Mouse (Mus musculus) liver, adult (tissue): Measurements from ENCODE around the gene Trp63.

Experiments
- GATA4 ChIP-seq: IDR thresholded peaks from 2 replicates; pipeline ENCODE4 v1.6.1; 2014; ENCODE audit warnings: mild to moderate bottlenecking, low read length; ENCODE audit not compliant: insufficient replicate concordance

The Trp63 gene

GRCm38 (mm10) chr16:25746807-25747206 is 63.2 kb downstream of the Trp63 start:
- no peak for TF ChIP-seq GATA4

DNA sequence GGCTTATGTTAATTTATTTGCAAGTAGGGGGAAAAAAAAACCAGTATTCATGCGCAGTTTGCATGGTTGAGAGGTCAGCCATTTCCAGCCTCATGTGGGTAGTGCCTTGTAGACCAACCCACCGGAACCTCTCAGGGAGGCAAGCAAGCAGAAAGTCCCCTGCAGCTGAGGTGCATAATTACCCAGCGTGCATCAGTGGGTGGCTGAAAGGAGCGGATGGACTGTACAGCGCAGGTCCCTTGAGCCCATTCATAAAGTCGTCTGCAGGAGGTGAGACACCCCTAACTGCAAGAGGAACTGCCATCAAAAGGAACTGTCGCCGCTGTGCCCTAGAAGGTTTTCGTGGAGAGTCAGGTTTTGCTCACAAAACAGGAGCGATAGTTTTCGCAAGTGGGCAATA is 68.3 kb downstream of the Trp63 start:
- no peak for TF ChIP-seq GATA4

GRCm38 (mm10) chr16:25758108-25758507 is 74.5 kb downstream of the Trp63 start:
- no peak for TF ChIP-seq GATA4

GRCm38 (mm10) chr16:25765549-25765948 is 82.0 kb downstream of the Trp63 start:
- no peak for TF ChIP-seq GATA4

- TF ChIP-seq GATA4: no peak
These were observed 91.0 kb downstream of the Trp63 start for GRCm38 (mm10) chr16:25774611-25775010.

- no peak for TF ChIP-seq GATA4
These were observed 93.9 kb downstream of the Trp63 start for GRCm38 (mm10) chr16:25777501-25777900.

DNA sequence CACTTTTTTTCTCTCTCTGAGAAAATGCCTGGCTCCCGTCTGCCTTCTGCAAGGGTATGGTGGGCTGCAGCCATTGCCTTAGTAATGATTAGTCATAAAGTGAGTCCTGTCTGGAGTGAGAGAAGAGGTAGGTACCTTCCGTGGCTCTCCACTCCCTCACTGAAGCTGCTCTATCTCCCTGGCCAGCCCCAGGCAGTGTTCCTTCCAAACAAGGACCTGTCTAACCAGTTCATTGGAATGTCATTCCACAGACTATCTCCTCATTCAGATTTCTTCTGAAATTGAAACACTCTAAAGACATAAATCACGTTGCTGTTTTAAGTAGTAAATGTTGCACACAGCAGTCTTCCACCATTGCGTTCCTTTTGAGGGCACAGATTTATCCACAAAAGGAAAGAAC is 96.4 kb downstream of the Trp63 start:
- TF ChIP-seq GATA4: no peak

- TF ChIP-seq GATA4: no peak
These were observed 100.7 kb downstream of the Trp63 start for GRCm38 (mm10) chr16:25784246-25784645.

DNA sequence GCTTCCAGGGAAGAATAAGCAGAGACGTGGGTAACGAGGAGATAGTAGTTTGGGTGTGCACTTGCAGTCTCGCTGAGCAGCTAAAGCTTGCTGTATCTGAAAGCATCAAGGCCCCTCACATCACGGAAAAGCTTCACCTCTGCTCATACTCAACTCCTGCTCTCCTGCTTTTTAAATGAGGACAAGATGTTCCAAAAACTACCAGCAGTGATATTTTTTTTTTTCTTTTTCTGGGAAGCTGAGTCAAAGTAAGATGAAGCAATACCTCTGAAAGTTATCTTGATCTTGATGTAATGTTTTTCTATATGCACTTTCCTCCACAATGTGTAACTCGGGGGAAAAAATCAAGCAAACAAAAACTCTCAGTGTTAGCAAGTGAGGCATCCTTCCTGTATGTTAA is 102.9 kb downstream of the Trp63 start:
- TF ChIP-seq GATA4: no peak

GRCm38 (mm10) chr16:25792640-25793266 is 109.2 kb downstream of the Trp63 start:
- no peak for TF ChIP-seq GATA4

GRCm38 (mm10) chr16:25797732-25798294 is 114.2 kb downstream of the Trp63 start:
- no peak for TF ChIP-seq GATA4

DNA sequence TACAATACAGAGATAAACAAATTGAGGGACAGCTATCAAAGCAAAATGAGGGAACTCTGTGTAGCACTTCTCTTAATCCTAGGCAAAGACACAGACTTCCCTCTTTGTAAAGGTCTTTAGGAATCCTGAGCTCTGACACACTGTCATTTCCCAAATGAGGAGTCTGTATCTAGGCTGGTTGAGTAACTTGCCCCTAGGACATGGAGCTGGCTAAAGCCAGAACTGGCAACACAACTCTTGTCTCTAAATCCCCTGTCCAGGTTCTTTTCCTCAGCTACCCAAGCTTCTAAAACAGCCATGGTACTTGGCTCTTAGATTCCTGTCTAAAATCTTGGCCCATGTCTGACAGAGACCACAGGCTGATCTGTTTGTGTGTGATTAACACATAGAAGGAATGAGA is 116.1 kb downstream of the Trp63 start:
- no peak for TF ChIP-seq GATA4

DNA sequence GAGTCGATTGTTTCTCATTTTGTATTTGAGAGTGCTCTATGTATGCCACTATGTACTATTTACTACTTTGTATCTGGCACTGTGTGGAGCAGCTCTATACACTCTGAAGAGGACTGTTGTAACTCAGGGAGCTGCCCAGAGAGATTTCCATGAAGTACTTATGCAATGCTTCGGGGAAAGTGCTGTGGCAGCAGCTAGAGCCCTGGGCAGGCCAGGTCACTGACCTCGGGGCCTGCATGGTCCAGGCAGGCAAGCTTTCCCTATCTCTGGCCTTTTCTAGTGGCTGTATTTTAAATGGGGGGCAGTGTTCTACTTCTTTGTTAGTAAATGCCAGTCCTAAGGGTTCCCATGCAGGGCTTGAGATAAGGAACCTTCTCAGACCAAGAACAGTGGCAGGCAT is 121.4 kb downstream of the Trp63 start:
- TF ChIP-seq GATA4: no peak

DNA sequence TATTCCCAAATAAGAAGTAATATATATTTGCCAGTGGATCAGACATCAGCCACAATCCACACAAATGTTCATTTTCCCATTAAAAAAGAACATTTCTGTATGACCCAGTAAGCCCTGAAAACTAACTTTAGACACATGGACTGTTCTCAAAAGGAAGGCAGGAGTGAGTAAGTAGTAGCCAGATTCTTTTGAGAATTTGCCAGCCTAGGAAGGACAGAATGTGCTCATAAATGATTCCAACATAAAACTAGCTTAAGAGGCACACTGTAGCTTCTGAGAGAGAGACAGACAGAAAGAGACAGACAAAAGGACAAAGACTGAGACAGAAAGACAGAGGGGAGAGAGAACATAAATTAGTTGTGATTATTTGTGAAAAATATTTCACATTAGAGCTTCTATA is 123.6 kb downstream of the Trp63 start:
- no peak for TF ChIP-seq GATA4

GRCm38 (mm10) chr16:25817753-25818624 is 134.4 kb downstream of the Trp63 start:
- TF ChIP-seq GATA4: no peak

GRCm38 (mm10) chr16:25826016-25826415 is 142.5 kb downstream of the Trp63 start:
- no peak for TF ChIP-seq GATA4
